ENCODE assay signal across 27 mouse cellular contexts in genomic region chr16:54498270-54498669, GRCm38 (mm10).
"Had no signal": no experiment of that assay in that cellular context is flagged by ENCODE, and none has a peak within 500 bp of the region (broad histone marks: within the 10 kb centered on the region; RNA-seq: fewer than 3 reads in every experiment).

No protein-coding gene starts in this region.

- ATAC-seq: hindbrain, postnatal 0 days; intestine, embryonic 16.5 days; liver, embryonic 12.5 days had no signal

- H3K4me2 ChIP-seq: heart, embryonic 11.5 days; heart, embryonic 13.5 days; heart, embryonic 15.5 days; hindbrain, embryonic 13.5 days; hindbrain, embryonic 15.5 days; kidney, embryonic 15.5 days; limb, embryonic 13.5 days; limb, embryonic 15.5 days; liver, embryonic 12.5 days had no signal

- H3K9ac ChIP-seq: heart, embryonic 13.5 days; heart, embryonic 15.5 days; hindbrain, embryonic 13.5 days; hindbrain, embryonic 15.5 days; kidney, embryonic 15.5 days; limb, embryonic 13.5 days; limb, embryonic 15.5 days; liver, embryonic 12.5 days; liver, embryonic 14.5 days had no signal

- H3K9me3 ChIP-seq: heart, embryonic 13.5 days; heart, embryonic 15.5 days; hindbrain, embryonic 13.5 days; hindbrain, embryonic 15.5 days; kidney, embryonic 15.5 days; limb, embryonic 13.5 days; limb, embryonic 15.5 days; liver, embryonic 12.5 days had no signal

- H3K27ac ChIP-seq: heart, adult 2 months; heart, embryonic 13.5 days; heart, embryonic 15.5 days; hindbrain, embryonic 13.5 days; hindbrain, embryonic 15.5 days; hindbrain, postnatal 0 days; kidney, embryonic 15.5 days; kidney, postnatal 0 days; limb, embryonic 13.5 days; limb, embryonic 15.5 days; liver, embryonic 12.5 days; liver, embryonic 14.5 days had no signal

- H3K36me3 ChIP-seq: heart, embryonic 13.5 days; heart, embryonic 15.5 days; hindbrain, embryonic 13.5 days; hindbrain, embryonic 15.5 days; kidney, embryonic 15.5 days; limb, embryonic 13.5 days; limb, embryonic 15.5 days; liver, embryonic 12.5 days had no signal

- H3K4me1 ChIP-seq: heart, embryonic 13.5 days; heart, embryonic 15.5 days; hindbrain, embryonic 13.5 days; hindbrain, embryonic 15.5 days; kidney, embryonic 15.5 days; limb, embryonic 13.5 days; limb, embryonic 15.5 days; liver, embryonic 12.5 days had no signal

- DNase-seq: gastrocnemius, postnatal 14 days; gastrocnemius, postnatal 36 days; heart, adult 11 months; heart, adult 2 months; heart, postnatal 14 days; heart, postnatal 36 days; kidney, adult 11 months; kidney, adult 2 months; kidney, adult 9 months; kidney, postnatal 14 days; kidney, postnatal 36 days; layer of hippocampus, adult 9-11 months; layer of hippocampus, postnatal 36 days; left cerebral cortex, postnatal 4 days had no signal

- H3K4me3 ChIP-seq: heart, adult 2 months; heart, embryonic 13.5 days; heart, embryonic 15.5 days; hindbrain, embryonic 13.5 days; hindbrain, embryonic 15.5 days; kidney, embryonic 15.5 days; limb, embryonic 13.5 days; limb, embryonic 15.5 days; liver, embryonic 12.5 days had no signal

- H3K27me3 ChIP-seq: heart, embryonic 13.5 days; heart, embryonic 15.5 days; hindbrain, embryonic 13.5 days; hindbrain, embryonic 15.5 days; kidney, embryonic 15.5 days; limb, embryonic 13.5 days; limb, embryonic 15.5 days; liver, embryonic 12.5 days had no signal
